Mouse (Mus musculus): ENCODE data around the gene Ffar2.
"Not testable (repeated sequence)": the region's sequence is repeated elsewhere in the genome, so short reads cannot be mapped to it uniquely, and the experiment has no call there.

Gene Ffar2

DNA sequence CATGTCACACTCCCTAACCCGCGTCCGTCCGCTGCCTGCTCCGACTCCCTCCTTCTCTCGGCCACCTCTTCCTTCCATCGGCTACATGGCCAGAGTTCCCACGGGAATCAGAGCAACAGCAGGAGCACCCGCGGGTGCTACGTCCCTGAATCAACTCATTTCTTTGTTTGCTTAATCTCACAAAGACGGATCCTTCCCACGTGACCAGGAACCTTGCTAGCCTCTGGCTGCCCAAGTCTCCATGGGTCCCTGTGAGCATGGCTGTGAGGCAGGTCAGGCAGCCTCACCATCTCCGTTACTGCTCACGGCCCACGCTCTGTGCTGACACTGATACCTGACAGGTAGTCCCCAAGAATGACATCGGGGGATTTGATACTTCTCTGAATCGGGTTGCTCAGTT, at the start of gene Ffar2:
Gene Ffar2, minus strand, starts transcription at position 101 of the 400 bp plus-strand sequence.
- in situ Hi-C loops (cut with MboI; ENCODE audit: unreplicated experiment in 2 of 2) = no loop called here

DNA sequence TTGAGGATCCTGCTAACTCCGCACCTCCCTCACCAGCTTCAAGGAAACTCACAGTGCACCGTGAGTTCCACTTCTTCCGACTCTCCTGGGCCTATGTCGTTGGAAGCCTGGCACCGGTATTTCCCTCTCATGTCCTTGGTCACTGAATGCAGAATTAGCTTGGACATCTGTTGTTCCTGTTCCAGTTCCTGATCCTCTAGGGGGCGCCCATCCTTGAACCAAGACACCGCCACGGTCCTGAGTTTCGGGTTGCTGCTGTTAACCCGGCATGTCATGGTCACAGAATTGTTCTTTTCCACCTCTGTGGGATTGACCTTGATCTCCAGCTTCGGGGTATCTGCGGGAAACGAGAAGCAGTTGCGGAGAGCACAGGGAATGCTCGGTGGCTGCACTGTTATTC, 49.5 kb upstream of the Ffar2 start:
- in situ Hi-C loops (cut with MboI; ENCODE audit: unreplicated experiment in 2 of 2) = no loop called here

DNA sequence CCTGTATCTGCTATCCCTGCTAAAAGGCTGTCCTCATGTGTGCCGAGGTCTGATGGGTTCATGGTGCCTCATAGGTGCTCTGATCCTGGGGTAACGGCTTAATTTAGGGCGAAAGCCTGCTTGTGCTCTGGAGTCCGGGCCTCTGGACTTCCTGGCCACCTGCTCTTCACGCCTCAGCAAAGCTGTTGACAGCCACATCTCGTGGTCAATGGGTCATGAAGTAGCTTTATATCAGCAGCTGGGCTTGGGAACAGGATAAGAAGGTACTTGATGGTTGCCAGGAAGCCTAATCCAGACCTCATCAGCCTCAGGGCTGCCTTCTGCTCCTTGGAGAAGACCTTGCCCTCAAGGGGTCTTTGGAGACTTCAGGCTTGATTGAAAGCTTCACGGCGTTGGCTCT, 39.8 kb upstream of the Ffar2 start:
- in situ Hi-C loops (cut with MboI; ENCODE audit: unreplicated experiment in 2 of 2) = loop anchor here (5.0 kb wide), 2 partner anchors 34 to 39 kb away; no protein-coding TSS in a partner anchor

DNA sequence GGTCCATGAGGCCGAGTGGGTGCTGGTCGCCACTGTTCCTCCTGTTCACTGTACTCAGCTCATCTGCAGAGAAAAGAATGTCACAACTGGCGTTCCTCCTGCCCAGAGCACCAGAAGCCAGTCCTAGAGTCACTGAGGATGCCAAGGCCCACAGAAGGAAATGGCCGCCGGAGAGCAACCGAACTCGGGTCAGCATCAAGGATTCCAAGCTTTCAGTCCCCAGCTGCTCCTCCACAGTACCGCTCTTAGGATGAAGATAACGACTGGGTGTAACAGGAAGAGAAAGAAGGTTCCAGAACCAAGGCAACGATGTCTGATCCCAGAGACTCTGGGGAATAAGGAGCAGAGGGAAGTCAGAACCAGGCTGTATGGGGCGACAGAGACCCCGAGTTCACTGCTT, 37.9 kb upstream of the Ffar2 start, which contains the start of gene Ffar1:
Gene Ffar1, minus strand, starts transcription at position 101 of the 400 bp plus-strand sequence.
- in situ Hi-C loops (cut with MboI; ENCODE audit: unreplicated experiment in 2 of 2) = loop anchor here (5.0 kb wide), 2 partner anchors 36 to 41 kb away; no protein-coding TSS in a partner anchor

DNA sequence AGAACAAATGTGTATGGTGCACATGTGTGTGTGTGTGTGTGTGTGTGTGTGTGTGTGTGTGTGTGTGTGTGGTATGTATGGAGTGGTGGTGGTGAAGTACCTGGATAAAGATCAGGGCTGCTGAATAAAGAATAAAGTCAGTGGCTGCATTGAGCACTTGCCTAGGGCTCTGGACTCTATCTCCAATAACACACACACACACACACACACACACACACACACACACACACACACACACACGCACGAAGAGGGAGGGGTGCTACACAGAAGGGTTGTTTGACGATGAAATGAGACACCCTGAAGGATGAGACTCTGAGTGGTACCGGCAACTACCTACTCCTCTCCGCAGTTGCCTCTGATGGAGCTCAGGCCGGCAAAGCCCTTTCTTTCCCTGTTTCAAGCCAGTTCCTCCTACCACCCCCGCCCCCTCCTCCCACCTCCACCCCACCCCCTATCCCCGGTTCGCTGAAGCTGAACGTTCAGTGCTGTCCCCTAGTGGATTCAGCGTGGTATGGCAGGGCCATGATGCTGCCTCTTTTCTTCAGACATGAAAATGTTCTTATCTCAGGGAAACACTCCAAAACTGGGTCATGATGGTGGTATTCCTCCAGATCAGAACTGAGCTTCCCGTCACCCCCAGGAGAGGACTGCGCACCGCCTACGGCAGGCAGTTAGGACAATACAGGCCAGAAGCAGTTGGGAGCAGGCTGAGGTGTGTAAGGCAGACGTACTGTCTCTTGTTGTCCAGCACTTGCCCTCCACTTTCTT, 36.2 kb upstream of the Ffar2 start:
- in situ Hi-C loops (cut with MboI; ENCODE audit: unreplicated experiment in 2 of 2) = loop anchor here (5.0 kb wide), 2 partner anchors 37 to 42 kb away; no protein-coding TSS in a partner anchor

DNA sequence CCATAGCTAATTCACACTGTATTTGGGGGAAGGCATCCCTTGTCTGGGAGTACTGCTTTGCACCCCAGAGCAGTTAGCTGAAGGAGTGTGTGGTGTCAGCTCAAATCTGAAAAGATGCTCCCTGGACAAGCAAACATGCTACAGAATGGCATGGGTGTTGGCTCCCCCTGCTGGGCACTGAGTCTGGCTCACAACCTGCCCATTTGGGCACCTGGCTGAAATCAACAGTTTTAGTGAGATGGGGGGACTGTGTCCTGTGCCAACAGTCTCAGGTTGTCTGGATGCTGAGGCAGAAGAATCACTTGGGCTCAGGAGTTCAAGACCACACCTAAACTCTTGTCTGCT, 35.7 kb upstream of the Ffar2 start:
- in situ Hi-C loops (cut with MboI; ENCODE audit: unreplicated experiment in 2 of 2) = no loop called here

DNA sequence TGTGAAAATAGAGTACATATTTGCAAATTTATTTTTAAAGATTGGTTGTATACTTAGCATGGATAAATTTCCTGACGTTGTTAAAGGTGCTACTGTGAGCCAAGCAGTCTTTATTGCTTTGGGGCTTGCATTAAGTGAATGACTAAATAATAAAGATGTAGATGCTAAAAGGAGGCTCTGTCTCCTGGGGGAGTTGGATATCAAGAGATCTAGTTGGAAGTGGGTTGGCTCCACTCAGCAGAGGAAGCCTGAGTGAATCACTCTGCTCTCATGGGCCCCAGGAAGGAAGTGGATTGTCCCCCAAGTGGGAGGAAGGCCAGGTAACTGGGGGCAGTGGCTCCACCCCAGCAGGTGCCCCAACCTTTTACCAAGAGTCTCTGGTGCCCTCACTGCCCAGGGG, 34.2 kb upstream of the Ffar2 start:
- in situ Hi-C loops (cut with MboI; ENCODE audit: unreplicated experiment in 2 of 2) = no loop called here

DNA sequence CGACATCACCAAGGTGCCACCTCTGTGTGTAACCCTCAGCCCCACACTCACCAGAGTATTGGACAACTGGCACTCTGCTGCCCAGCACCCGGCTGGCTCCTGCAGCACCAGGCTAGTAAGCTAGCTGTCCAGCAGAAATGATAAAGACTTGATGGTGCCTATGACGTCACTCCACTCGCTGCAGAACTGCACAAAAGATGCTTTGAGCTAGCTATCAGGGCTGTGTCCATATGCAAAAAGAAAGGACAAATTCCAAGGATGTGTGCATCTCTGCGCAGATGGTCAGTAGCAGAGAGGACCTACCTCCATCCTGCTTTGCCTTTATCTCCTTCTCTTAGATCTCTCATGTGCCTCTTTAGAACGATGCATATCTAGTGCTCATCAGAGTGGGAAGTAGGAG, 32.5 kb upstream of the Ffar2 start, which contains the start of gene Ffar3:
Gene Ffar3, minus strand, starts transcription at position 101 of the 400 bp plus-strand sequence.
- in situ Hi-C loops (cut with MboI; ENCODE audit: unreplicated experiment in 2 of 2) = no loop called here

DNA sequence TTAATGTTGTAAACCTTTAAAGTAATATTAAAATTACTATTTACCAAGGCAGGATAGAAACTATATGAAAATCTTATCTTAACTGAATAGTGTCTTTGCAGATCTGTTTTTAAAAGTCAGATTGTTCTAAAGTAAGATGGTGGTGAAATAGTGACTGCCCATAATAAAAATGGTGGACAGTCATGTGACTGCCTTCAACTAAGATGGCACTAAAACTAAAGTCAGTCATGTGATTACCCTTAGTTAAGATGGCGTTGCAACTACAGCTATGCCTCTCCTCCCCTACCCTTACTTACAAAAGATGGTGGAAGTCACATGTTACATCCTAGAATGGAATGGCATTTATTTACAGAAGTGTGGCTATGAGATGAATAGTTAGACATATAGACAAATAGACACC, 27.8 kb upstream of the Ffar2 start:
- in situ Hi-C loops (cut with MboI; ENCODE audit: unreplicated experiment in 2 of 2) = loop anchor here (5.0 kb wide), 1 partner anchor 34 kb away; no protein-coding TSS in a partner anchor

DNA sequence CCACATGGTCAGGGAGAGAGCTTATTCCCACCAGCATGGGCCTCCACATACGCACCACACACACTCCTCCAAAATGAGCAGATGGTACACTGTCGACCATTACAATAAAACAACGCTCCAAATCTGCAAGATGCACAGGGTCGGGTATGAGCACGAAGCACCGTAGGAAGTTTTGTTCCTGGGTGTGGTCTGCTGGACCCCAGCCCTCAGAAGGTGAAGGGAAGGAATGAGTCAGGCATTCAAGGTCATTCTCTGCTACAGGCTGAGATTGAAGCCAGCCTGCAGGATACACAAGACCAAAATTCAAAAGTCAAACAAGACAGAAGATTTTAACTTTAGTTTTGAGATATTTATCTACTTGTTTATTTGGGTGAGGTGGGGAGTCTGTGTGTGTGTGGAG, 24.4 kb upstream of the Ffar2 start:
- in situ Hi-C loops (cut with MboI; ENCODE audit: unreplicated experiment in 2 of 2) = no loop called here

DNA sequence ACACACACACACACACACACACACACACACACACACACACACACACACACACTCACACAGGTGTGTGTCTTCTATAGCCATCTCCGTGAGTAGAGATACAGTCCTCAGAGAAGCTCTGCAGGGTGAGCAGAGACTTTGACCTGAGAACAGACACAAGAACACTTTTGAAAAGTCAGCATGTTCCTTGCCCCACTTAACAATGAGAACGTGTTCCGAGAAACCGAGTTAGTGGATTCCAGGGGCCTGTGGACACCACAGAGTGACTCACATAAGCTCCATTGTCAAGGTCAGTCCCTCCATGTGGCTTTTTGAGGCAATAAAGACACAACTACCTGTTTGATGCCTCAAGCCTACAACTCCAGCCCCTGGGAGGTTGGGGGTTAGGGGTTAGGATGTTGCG, 23.8 kb upstream of the Ffar2 start:
- in situ Hi-C loops (cut with MboI; ENCODE audit: unreplicated experiment in 2 of 2) = no loop called here

DNA sequence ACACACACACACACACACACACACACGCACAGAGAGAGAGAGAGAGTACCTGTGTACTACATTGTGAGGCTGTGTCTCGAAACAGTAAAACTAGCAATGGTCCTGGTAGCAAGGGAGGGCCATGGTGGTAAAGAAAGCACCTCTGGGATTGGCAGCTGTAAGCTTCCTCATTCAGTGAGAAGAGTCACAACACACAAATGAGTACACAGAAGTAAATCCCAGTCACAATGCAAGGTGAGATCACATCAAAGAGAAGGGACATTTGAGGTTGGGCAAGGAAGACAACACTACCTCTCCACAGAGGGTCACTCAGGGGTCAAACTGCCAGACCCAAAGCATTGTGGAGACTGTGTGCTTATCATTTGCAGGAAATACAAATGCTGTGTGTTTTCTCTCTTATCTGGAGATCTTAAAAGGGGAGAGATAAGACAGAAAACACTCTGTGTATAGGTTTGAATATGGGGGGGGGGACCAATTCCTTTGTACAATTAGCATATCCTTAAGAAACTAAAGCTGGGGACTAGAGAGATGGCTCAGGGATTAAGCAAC, 23.0 kb upstream of the Ffar2 start:
- in situ Hi-C loops (cut with MboI; ENCODE audit: unreplicated experiment in 2 of 2) = no loop called here

DNA sequence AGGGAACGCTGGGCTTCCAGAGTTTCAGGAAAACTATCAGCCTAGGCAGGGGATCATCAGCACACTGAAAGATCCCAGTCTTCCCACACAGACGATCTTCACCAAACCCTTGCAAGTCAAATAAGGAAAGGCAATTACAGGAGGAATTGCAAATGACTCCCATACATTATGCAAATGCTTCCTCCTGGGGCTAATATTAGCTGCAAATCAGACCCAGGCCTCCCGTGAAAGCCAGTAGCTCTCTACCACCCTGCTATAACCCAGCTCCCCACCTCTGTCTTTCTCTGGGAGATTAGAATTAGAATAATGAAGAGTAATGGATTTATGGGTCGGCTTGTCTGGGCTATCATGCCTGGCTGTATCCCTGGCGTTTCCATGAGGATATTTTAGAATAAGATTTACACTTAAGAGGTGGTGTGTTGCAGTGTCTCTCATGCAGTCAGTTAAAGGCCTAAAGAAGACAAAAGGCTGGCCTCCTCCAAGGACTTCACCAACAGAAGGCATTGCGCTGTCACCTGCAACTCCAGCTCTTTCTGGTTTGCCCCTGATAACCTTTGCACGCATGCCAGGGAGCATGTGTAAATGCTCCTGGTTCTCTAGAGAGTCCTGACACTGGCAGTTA, 21.2 kb upstream of the Ffar2 start:
- in situ Hi-C loops (cut with MboI; ENCODE audit: unreplicated experiment in 2 of 2) = no loop called here

DNA sequence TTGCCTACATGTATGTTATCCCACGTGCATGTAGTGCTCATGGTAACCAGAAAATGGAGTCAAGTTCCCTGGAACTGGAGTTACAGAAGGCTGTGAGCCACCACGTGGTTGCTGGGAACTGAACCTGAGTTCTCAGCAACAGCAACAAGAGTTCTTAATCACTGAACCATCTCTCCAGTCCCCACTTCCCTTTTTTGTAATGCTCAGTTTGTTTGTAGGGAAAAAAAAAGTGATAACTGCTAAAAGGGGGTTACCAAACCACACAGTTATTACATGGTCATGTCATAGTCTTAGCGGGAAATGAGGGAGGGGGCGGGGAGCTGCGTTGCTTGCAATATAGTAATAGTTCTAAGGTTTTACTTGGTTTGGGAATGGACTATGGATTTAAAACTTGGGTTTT, 18.5 kb upstream of the Ffar2 start:
- in situ Hi-C loops (cut with MboI; ENCODE audit: unreplicated experiment in 2 of 2) = no loop called here

DNA sequence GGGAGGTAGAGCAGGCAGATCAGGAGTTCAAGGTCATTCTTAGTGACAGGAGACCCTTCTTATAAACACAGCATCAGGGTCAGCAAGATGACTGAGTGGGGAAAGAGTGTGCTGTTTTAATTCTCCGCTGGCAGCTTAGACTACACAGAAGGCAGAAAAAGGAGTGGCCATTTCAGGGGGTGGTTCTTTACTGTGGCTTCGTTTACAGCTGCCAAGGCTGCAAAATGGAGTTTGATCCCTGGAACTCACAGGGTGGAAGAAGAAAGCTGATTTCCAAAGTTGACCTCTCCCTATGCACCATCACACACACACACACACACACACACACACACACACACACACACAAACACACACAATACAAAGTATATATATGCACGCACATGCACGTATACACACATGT, 17.8 kb upstream of the Ffar2 start:
- in situ Hi-C loops (cut with MboI; ENCODE audit: unreplicated experiment in 2 of 2) = no loop called here

DNA sequence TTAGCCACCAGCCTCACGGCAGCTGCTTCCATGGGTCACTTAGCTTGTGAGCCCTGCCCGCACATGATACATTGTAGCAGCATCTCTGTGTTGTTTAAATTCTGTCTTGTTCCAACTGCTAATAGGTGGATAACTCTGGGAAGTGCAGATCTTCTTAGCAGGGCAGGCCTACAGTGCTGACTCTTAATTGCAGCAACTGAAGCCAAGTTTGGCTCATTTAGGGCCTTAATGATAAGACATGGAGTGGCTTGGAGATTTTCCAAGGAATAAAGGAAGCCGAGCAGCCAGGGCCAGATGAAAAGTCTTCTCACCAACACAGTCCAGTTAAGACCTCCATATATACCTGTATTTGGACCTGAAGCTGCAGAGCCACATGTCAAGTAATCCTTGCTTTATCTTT, 16.7 kb upstream of the Ffar2 start:
- in situ Hi-C loops (cut with MboI; ENCODE audit: unreplicated experiment in 2 of 2) = no loop called here

DNA sequence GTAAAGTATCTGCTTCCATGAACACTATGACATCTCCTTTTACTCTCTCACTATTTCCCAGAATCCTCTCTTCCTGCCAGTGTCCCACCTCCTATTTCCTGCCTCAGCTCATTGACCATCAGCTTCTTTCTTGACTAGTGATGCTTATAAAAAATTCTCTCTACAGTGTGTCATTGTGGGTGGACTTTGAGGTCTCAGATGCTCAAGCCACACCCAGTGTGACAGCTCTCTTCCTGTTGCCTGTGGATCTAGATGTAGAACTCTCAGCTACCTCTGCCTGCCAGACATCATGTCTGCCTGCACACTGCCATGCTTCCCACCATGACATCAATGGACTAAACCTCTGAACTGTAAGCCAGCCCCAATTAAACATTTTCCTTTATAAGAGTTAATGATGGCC, 13.7 kb upstream of the Ffar2 start:
- in situ Hi-C loops (cut with MboI; ENCODE audit: unreplicated experiment in 2 of 2) = no loop called here

DNA sequence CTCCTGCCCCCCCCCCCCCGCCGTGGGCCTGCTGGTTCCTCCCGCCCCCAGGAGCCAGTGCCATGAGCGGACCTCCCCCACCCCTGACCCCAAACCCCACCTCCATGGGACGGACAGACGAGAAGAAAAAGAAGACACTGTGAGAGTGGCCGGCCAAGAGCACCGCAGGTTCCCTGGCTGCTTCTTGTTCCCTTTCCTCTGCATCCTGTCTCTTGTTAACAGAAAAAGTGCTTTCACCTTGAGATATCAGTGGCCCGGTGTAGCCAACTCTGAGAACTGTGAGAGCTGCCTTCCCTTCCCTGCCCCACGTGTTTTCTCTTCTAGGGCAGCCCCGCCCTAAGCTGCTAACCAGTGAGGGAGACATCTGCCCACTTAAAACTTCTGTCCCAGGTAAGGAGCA, 9.1 kb upstream of the Ffar2 start:
- in situ Hi-C loops (cut with MboI; ENCODE audit: unreplicated experiment in 2 of 2) = not testable (repeated sequence)

DNA sequence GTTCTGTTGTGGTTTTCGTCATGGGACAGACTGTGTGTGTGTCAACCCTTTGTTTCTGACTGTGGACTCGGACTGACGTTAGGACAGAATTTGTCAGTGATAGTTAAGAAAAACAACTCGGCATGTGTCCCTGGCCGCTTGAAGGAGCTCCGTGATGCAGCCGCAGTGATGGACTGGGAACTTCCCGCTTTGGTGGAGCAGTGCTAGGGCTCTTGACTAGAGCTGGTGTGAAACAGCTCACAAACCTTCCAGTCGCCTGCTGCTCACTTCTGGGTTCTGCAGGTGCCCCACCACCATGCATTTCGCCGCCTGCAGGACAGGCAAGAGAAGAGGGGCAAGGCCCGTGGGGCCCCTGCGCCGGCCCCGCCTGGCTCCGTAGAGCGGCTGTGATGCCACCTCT, 8.7 kb upstream of the Ffar2 start:
- in situ Hi-C loops (cut with MboI; ENCODE audit: unreplicated experiment in 2 of 2) = no loop called here

DNA sequence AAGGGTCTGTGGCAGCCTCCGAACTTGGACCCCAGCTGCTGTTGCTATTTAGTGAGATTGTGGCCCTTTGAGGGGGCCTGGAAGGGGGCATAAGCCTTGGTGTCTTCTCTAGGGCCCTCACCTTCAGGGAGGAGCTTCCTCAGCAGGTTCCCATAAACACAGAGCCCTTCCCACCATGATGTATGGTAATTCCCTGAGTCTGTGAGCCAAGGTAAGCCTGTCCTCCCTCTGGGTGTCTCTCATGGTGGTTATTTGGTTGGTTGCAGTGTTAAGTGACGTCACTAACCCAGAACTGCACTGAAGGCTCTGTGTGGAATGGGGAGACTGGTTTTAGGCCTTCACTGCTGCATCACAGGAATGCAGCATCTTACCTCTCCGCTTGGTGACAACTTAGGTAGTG, 5.9 kb upstream of the Ffar2 start:
- in situ Hi-C loops (cut with MboI; ENCODE audit: unreplicated experiment in 2 of 2) = no loop called here

DNA sequence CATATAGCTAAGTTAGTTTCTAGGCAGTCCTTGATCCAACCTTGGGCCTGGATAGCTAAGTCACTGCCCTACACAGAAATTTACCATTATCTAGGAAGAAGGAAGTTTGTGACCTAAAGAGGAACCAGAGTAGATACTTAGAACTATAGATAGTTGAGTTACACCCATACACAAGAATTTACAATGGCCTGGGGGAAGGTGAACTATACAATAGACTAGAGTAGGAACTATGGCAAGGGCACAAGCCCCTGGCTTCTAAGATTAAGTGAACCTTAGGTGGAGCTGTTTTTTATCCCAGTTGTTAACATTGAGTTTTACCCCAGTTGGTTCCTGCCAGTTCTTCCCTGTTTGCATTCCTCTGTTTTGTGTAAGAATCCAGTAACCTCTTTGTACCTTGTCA, 5.3 kb upstream of the Ffar2 start:
- in situ Hi-C loops (cut with MboI; ENCODE audit: unreplicated experiment in 2 of 2) = not testable (repeated sequence)

DNA sequence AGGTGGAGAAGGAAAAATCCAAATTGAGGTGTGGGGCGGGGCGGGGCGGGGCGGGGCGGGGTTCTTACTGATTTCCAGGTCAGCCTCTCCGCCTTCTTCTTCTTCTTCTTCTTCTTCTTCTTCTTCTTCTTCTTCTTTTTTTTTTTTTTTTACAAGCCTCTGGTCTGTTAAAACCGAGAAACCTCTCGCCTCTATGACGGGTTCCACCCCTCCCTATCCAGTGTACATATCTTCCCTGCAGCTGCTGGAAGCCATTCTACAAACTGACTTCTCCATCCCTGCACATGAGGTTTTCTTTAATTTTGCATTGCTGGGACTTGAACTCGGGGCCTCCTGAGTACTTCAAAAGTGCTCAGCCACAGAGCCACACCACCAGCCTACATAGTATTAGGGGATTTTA, 3.1 kb upstream of the Ffar2 start:
- in situ Hi-C loops (cut with MboI; ENCODE audit: unreplicated experiment in 2 of 2) = no loop called here

Measured in v-Abl transformed pro-B cells (cell line).